In the genomic region with DNA sequence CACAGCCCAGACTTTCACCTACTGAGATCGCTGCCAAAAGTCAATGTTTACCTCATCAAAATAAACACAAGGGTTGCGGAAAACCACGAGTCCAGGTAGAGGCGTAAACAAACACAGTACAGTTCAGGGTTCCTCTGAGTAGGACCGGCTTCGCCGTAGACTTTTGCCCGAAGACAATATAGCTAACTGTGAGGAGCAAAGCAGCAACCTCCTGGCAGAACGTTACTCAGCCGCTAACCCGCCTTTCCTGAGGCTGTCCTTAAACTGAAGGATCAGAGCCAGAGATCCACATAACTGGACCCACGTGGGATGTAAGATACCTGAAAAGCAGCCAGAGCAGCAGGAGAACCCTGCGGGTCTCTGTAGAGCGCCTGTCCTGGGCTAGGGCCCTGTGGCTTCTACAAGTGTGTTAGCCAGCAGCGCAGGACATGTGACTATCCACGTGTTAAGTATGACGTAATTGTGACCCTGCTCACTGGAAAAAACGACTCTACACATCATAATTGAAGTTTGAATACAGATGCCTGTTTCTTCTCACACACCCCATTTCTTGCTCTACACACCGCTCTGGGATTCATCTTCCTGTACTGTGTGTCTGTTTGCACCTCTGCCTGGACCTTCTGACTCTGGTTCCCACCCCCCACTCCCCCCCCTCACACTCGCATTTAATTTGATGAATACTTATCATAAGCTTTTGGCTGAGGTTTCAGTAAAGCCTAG, we compare ENCODE assay signal across 12 mouse cellular contexts.
DNase-seq lines count a peak whose midpoint lies in the region; ATAC-seq and TF ChIP-seq lines count a peak whose summit lies in the region.
"Had no signal": no experiment of that assay in that cellular context is flagged by ENCODE, and none has a peak within 500 bp of the region (broad histone marks: within the 10 kb centered on the region; RNA-seq: fewer than 3 reads in every experiment).

No protein-coding gene starts in this region.

- no peak for TF ChIP-seq CTCF in E14TG2a.4 (conservative IDR thresholded peaks at IDR 0.05; ENCODE audit: low read length)

- intact Hi-C loops in left cerebral cortex, postnatal 36 days (cut with DNase I) = no loop called here

- H3K4me3 ChIP-seq in E14TG2a.4 (replicated peaks; ENCODE audit: low read length) = peak overlapping the region; percentile 50
- no peak overlapping the region for H3K4me3 ChIP-seq in liver, embryonic 12.5 days
- no peak overlapping the region for H3K4me3 ChIP-seq in hindbrain, embryonic 14.5 days (replicated peaks; ENCODE audit: low read length)
- no peak overlapping the region for H3K4me3 ChIP-seq in forebrain, embryonic 11.5 days (ENCODE audit: low read depth, low read length)
- H3K4me3 ChIP-seq: neural tube, embryonic 15.5 days had no signal

- WGBS in liver, embryonic 12.5 days (ENCODE audit: insufficient replicate concordance) = 67% methylated on average over 20 of the region's 20 CpGs
- WGBS in hindbrain, embryonic 14.5 days = 89% methylated on average over 20 of the region's 20 CpGs
- 91% methylated on average over 20 of the region's 20 CpGs for WGBS in forebrain, embryonic 11.5 days

- H3K4me1 ChIP-seq in E14TG2a.4 (replicated peaks; ENCODE audit: low read depth, low read length) = peaks cover 17% of the 10 kb centered on the region
- H3K4me1 ChIP-seq in liver, embryonic 12.5 days = no peaks in the 10 kb centered on the region
- H3K4me1 ChIP-seq in hindbrain, embryonic 14.5 days (replicated peaks; ENCODE audit: control insufficient read depth, insufficient read depth, low read length) = no peaks in the 10 kb centered on the region
- no peaks in the 10 kb centered on the region for H3K4me1 ChIP-seq in forebrain, embryonic 11.5 days (replicated peaks; ENCODE audit: control insufficient read depth, insufficient read depth, low read length)

- H3K27me3 ChIP-seq in E14TG2a.4 (ENCODE audit: insufficient read depth, low read length) = no peaks in the 10 kb centered on the region
- H3K27me3 ChIP-seq in liver, embryonic 12.5 days (replicated peaks) = no peaks in the 10 kb centered on the region
- H3K27me3 ChIP-seq in hindbrain, embryonic 14.5 days (ENCODE audit: control insufficient read depth, insufficient read depth, low read length) = no peaks in the 10 kb centered on the region
- H3K27me3 ChIP-seq in forebrain, embryonic 11.5 days (ENCODE audit: control insufficient read depth, insufficient read depth, low read length) = no peaks in the 10 kb centered on the region
- H3K27me3 ChIP-seq: neural tube, embryonic 15.5 days had no signal

- H3K27ac ChIP-seq in liver, embryonic 12.5 days = no peak overlapping the region
- no peak overlapping the region for H3K27ac ChIP-seq in hindbrain, embryonic 14.5 days
- H3K27ac ChIP-seq in forebrain, embryonic 11.5 days (ENCODE audit: low read depth, low read length) = no peak overlapping the region
- H3K27ac ChIP-seq: neural tube, embryonic 15.5 days had no signal

- peak; percentile 55; the same call in 1 of the 2 replicates for ATAC-seq in liver, embryonic 12.5 days
- no peak for ATAC-seq in hindbrain, embryonic 14.5 days (ENCODE audit: low FRiP score)
- ATAC-seq in forebrain, embryonic 11.5 days (replicated peaks; ENCODE audit: low FRiP score) = no peak
- ATAC-seq: activated CD4-positive, CD25-positive, alpha-beta regulatory T cell, adult 4 months had no signal

- no peak overlapping the region for H3K4me2 ChIP-seq in liver, embryonic 12.5 days
- H3K4me2 ChIP-seq in hindbrain, embryonic 14.5 days (replicated peaks) = no peak overlapping the region
- no peak overlapping the region for H3K4me2 ChIP-seq in forebrain, embryonic 11.5 days (ENCODE audit: low read depth, low read length, severe bottlenecking)
- H3K4me2 ChIP-seq: neural tube, embryonic 15.5 days had no signal

- H3K9ac ChIP-seq in liver, embryonic 12.5 days = no peak overlapping the region
- H3K9ac ChIP-seq in hindbrain, embryonic 14.5 days = no peak overlapping the region
- H3K9ac ChIP-seq in forebrain, embryonic 11.5 days (ENCODE audit: low read length) = no peak overlapping the region
- H3K9ac ChIP-seq: neural tube, embryonic 15.5 days had no signal

- peak; percentile 4 for DNase-seq in cerebellum, adult 9-11 months
- DNase-seq in cerebellum, adult 18-20 months = no peak
- DNase-seq in fibroblast of lung, adult 2 months (ENCODE audit: low read depth) = peak; percentile 8
- no peak for DNase-seq in hindbrain, embryonic 14.5 days (ENCODE audit: low spot score)
- no peak for DNase-seq in left cerebral cortex, postnatal 36 days (ENCODE audit: low spot score in 2 of 2)
- no peak for DNase-seq in forebrain, embryonic 11.5 days (ENCODE audit: low spot score)
- DNase-seq: gastrocnemius, postnatal 10 days; midbrain, embryonic 14.5 days had no signal

- H3K9me3 ChIP-seq in E14TG2a.4 (ENCODE audit: low read length) = peaks cover 6% of the 10 kb centered on the region; the same call in 1 of the 2 replicates
- no peaks in the 10 kb centered on the region for H3K9me3 ChIP-seq in liver, embryonic 12.5 days (replicated peaks)
- no peaks in the 10 kb centered on the region for H3K9me3 ChIP-seq in hindbrain, embryonic 14.5 days (ENCODE audit: control insufficient read depth, low read length)
- no peaks in the 10 kb centered on the region for H3K9me3 ChIP-seq in forebrain, embryonic 11.5 days (ENCODE audit: control insufficient read depth, low read length)
- H3K9me3 ChIP-seq: neural tube, embryonic 15.5 days had no signal

- H3K36me3 ChIP-seq in E14TG2a.4 (ENCODE audit: insufficient read depth, low read length) = no peaks in the 10 kb centered on the region
- H3K36me3 ChIP-seq in liver, embryonic 12.5 days = no peaks in the 10 kb centered on the region
- H3K36me3 ChIP-seq in hindbrain, embryonic 14.5 days (replicated peaks; ENCODE audit: control insufficient read depth, insufficient read depth) = no peaks in the 10 kb centered on the region
- H3K36me3 ChIP-seq in forebrain, embryonic 11.5 days (ENCODE audit: control insufficient read depth, insufficient read depth, low read length) = no peaks in the 10 kb centered on the region
- H3K36me3 ChIP-seq: neural tube, embryonic 15.5 days had no signal

Comparison
In these comparisons a context has a peak if more than half of its experiments do, and no peak if none do; other contexts are left out.
1. DNase-seq: peak in cerebellum, adult 9-11 months (single experiment) and fibroblast of lung, adult 2 months (single experiment); none in cerebellum, adult 18-20 months (0 of 2), hindbrain, embryonic 14.5 days (single experiment), left cerebral cortex, postnatal 36 days (0 of 2) and forebrain, embryonic 11.5 days (single experiment).